21 mouse cellular contexts compared by ENCODE assay signal in the genomic region with DNA sequence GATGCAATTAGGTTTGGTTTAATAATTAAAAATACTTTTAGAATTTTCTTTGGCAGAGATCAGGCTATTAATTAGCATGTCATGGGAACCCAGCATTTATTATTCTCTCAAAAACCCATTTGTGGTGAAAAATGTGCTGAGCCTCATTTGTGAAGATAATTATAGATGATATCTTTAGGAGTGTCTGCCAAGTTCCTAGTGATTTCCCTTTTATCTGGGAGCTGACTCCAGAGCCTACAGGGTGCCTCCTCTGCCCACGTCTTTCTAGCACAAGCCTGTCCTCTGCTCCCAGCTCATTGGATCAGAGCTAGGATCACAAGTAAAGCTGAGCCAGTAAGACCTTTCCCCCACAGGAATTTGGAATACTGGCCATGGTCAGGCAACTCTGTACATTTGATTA. TPM values are rescaled to one million over a fixed set of nuclear protein-coding genes. Genes with fewer than 3 reads are reported as not detected.
"Had no signal": no experiment of that assay in that cellular context is flagged by ENCODE, and none has a peak within 500 bp of the region (broad histone marks: within the 10 kb centered on the region; RNA-seq: fewer than 3 reads in every experiment).

No protein-coding gene starts in this region.

- H3K36me3 ChIP-seq: limb, embryonic 15.5 days; liver, embryonic 12.5 days; midbrain, embryonic 10.5 days; neural tube, embryonic 13.5 days; stomach, embryonic 15.5 days had no signal

- ATAC-seq: liver, embryonic 12.5 days had no signal

- H3K27ac ChIP-seq: left cerebral cortex, adult 2 months; limb, embryonic 15.5 days; liver, embryonic 12.5 days; midbrain, embryonic 10.5 days; neural tube, embryonic 13.5 days; stomach, embryonic 15.5 days had no signal

- H3K9ac ChIP-seq: limb, embryonic 15.5 days; liver, embryonic 12.5 days; lung, embryonic 14.5 days; neural tube, embryonic 13.5 days; stomach, embryonic 15.5 days had no signal

- DNase-seq: kidney, postnatal 10 days; kidney, postnatal 4 days; lung, embryonic 14.5 days; lung, postnatal 10 days; lung, postnatal 4 days; midbrain, embryonic 14.5 days; retina, postnatal 1 day; right cerebral cortex, postnatal 4 days; spleen, adult 18-20 months; thymus, adult 18-20 months; thymus, postnatal 14 days had no signal

- H3K4me1 ChIP-seq: limb, embryonic 15.5 days; liver, embryonic 12.5 days; midbrain, embryonic 10.5 days; neural tube, embryonic 13.5 days; stomach, embryonic 15.5 days had no signal

- H3K4me2 ChIP-seq: limb, embryonic 15.5 days; liver, embryonic 12.5 days; lung, embryonic 14.5 days; neural tube, embryonic 13.5 days; stomach, embryonic 15.5 days had no signal

- H3K9me3 ChIP-seq: limb, embryonic 15.5 days; liver, embryonic 12.5 days; midbrain, embryonic 10.5 days; neural tube, embryonic 13.5 days; stomach, embryonic 15.5 days had no signal

- H3K27me3 ChIP-seq: limb, embryonic 15.5 days; liver, embryonic 12.5 days; neural tube, embryonic 13.5 days; stomach, embryonic 15.5 days had no signal

- H3K4me3 ChIP-seq: left cerebral cortex, adult 2 months; limb, embryonic 15.5 days; liver, embryonic 12.5 days; midbrain, embryonic 10.5 days; neural tube, embryonic 13.5 days; stomach, embryonic 15.5 days had no signal

RNA-seq across cellular contexts. Expression of gene ccdc198, which starts 3.8 kb away (rescaled TPM):
- total RNA-seq: layer of hippocampus, adult 8-10 months; layer of hippocampus, postnatal 14 days; left cerebral cortex, adult 2 months; left cerebral cortex, postnatal 25 days; megakaryocyte, adult 5-6 weeks had no signal
- polyA plus RNA-seq: limb, embryonic 15.5 days; neural tube, embryonic 13.5 days had no signal
